Mouse (Mus musculus) liver, postnatal 0 days (tissue): ENCODE results near the gene Pde10a. TPM values are rescaled to one million over a fixed set of nuclear protein-coding genes. Genes with fewer than 3 reads are reported as not detected.

Experiments used
- ATAC-seq: fragments of 200-750 bp; cut with Nextera tagmentation; 2 replicates; pipeline ENCODE4 v1.8.0; 2017; ENCODE audit warnings: mild to moderate bottlenecking, moderate library complexity
- DNase-seq: peaks from one replicate; pipeline ENCODE4 v3.0.0-alpha.2; 2016
- H3K27ac ChIP-seq: fragments of 300-500 bp; sonication (generic); 2 replicates; pipeline ENCODE4 v1.5.1; 2014; ENCODE audit warnings: antibody characterized with exemption, moderate library complexity, mild to moderate bottlenecking, low read depth
- H3K27me3 ChIP-seq: fragments of 300-500 bp; sonication (generic); 2 replicates; pipeline ENCODE4 v1.6.1; 2014; ENCODE audit warnings: low read length, control low read depth, mixed read lengths; ENCODE audit not compliant: insufficient read depth
- H3K36me3 ChIP-seq: fragments of 300-500 bp; sonication (generic); replicated peaks from 2 replicates; pipeline ENCODE4 v1.6.1; 2014; ENCODE audit warnings: mild to moderate bottlenecking, control low read depth, low read length, moderate library complexity, mixed read lengths; ENCODE audit not compliant: insufficient read depth
- H3K4me1 ChIP-seq: fragments of 300-500 bp; sonication (generic); 2 replicates; pipeline ENCODE4 v1.6.1; 2014; ENCODE audit warnings: antibody characterized with exemption, mild to moderate bottlenecking, control low read depth; ENCODE audit not compliant: insufficient read depth
- H3K4me2 ChIP-seq: fragments of 300-500 bp; sonication (generic); 2 replicates; pipeline ENCODE4 v1.6.1; 2014; ENCODE audit warnings: low read depth, mild to moderate bottlenecking, low read length, moderate library complexity, mixed read lengths
- H3K4me3 ChIP-seq: fragments of 300-500 bp; sonication (generic); 2 replicates; pipeline ENCODE4 v1.5.1; 2014; ENCODE audit warnings: low read depth, low read length
- H3K9ac ChIP-seq: fragments of 300-500 bp; sonication (generic); replicated peaks from 2 replicates; pipeline ENCODE4 v1.6.1; 2014; ENCODE audit warnings: mild to moderate bottlenecking, moderate library complexity
- H3K9me3 ChIP-seq: fragments of 300-500 bp; sonication (generic); 2 replicates; pipeline ENCODE4 v1.6.1; 2016; ENCODE audit warnings: mild to moderate bottlenecking, control low read depth, low read length, mixed read lengths
- CTCF ChIP-seq: sonication (generic); IDR thresholded peaks from 2 replicates; pipeline ENCODE4 v1.5.1; 2016; ENCODE audit warnings: antibody characterized with exemption, low read depth
- EP300 ChIP-seq: IDR thresholded peaks from 2 replicates; pipeline ENCODE4 v1.6.1; 2016; ENCODE audit warnings: antibody characterized with exemption, low read depth, mild to moderate bottlenecking
- whole genome bisulfite sequencing: fragments of 180-500 bp; shearing (Covaris S2); extraction: QIAGEN DNeasy Blood & Tissue Kit; methylation state at CpG from one replicate; pipeline ENCODE4 v1.1.7; 2014; ENCODE audit not compliant: insufficient replicate concordance; 5-methylcytosine and 5-hydroxymethylcytosine counted together
- polyA plus RNA-seq: library from polyadenylated mRNA; unstranded; fragments of >200 nt; fragmentation: Nextera tagmentation; extraction: Ambion mirVana; gene quantifications from 2 replicates; pipeline ENCODE4 v1.2.1, GENCODE M21; 2015

Pde10a gene
- polyA plus RNA-seq, 1 experiment from 2014 or later, result 0.90 TPM

DNA sequence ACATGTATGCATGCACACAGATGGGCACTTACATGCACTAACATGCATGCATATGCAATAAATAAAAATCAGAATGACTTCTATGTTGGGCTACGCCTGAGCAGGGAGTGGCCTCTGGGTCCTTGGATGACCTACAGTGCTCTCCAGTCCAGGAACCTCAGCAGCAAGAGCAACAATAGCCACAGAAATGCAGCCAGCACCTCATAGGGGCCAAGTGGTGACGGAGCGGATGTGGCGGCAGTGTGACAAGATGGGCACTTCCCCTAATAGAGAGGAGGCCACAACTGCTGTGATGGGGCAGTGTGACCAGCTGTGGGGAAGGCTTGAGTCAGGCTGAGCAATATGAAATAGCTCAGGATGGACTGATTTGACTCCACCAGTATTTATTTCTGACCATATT lies 109.3 kb downstream of the Pde10a start:
- ATAC-seq (no peak), DNase-seq (no peak)
- H3K9ac ChIP-seq, result no peak overlapping the region
- H3K9me3 ChIP-seq, result no peaks in the 10 kb centered on the region
- H3K4me2 ChIP-seq, result no peak overlapping the region
- no peak overlapping the region for H3K4me3 ChIP-seq
- no peak overlapping the region for H3K27ac ChIP-seq
- 73% methylated on average over 4 of the region's 4 CpGs for WGBS
- no peaks in the 10 kb centered on the region for H3K36me3 ChIP-seq
- no peaks in the 10 kb centered on the region for H3K27me3 ChIP-seq
- H3K4me1 ChIP-seq, result no peaks in the 10 kb centered on the region
- TF ChIP-seq EP300 (no peak), CTCF (no peak)

DNA sequence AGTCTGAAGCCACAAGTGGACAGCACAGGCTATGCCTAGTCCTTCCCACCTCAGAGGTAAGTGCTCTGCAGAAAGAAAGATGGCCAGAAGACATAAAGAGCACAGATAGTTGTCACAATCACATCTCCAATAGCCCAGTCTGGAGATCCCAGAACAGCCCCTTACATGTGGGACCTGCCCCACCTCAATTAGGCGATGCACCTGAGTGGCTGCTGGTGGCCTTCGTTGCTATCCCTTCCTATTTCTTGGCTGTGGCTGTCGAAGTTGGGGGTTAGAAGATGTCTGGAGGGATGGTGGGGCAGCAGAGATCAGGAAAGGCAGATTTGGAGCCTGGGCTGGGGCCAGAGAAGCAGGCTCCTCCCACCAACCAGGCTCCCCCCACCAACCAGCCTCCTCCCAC lies 111.1 kb downstream of the Pde10a start:
- no peaks in the 10 kb centered on the region for H3K36me3 ChIP-seq
- 59% methylated on average over 3 of the region's 3 CpGs for WGBS
- no peak overlapping the region for H3K4me3 ChIP-seq
- H3K4me1 ChIP-seq, result no peaks in the 10 kb centered on the region
- TF ChIP-seq EP300 (no peak), CTCF (no peak)
- ATAC-seq (no peak), DNase-seq (no peak)
- H3K27ac ChIP-seq, result no peak overlapping the region
- H3K9ac ChIP-seq, result no peak overlapping the region
- no peaks in the 10 kb centered on the region for H3K27me3 ChIP-seq
- H3K4me2 ChIP-seq, result no peak overlapping the region
- H3K9me3 ChIP-seq, result no peaks in the 10 kb centered on the region

DNA sequence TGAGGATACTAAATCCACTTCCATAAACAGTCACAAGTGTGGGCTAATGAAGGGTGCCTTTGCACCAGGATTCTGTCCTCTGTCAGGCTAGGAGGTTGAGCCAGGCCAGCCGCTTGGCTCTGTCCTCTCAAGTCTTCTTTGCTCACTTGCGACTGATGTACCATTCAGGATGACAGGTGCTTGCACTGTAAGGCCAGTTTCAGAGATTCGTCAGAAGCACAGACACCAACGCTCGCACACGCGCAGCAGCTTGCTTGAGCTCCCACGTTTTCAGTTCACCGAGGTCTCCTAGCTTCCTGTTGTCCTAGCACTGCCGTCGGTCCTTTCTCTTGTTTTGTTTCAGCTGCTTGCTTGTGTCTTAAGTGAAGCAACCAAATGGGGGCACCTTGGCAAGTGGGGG lies 111.5 kb downstream of the Pde10a start:
- 63% methylated on average over 11 of the region's 11 CpGs for WGBS
- Histone ChIP-seq H3K9me3 (no peaks in the 10 kb centered on the region), H3K9ac (no peak overlapping the region), H3K36me3 (no peaks in the 10 kb centered on the region), H3K4me3 (no peak overlapping the region), H3K27ac (no peak overlapping the region), H3K4me1 (no peaks in the 10 kb centered on the region), H3K27me3 (no peaks in the 10 kb centered on the region), H3K4me2 (no peak overlapping the region)
- TF ChIP-seq CTCF (no peak), EP300 (no peak)
- DNase-seq (no peak), ATAC-seq (no peak)

DNA sequence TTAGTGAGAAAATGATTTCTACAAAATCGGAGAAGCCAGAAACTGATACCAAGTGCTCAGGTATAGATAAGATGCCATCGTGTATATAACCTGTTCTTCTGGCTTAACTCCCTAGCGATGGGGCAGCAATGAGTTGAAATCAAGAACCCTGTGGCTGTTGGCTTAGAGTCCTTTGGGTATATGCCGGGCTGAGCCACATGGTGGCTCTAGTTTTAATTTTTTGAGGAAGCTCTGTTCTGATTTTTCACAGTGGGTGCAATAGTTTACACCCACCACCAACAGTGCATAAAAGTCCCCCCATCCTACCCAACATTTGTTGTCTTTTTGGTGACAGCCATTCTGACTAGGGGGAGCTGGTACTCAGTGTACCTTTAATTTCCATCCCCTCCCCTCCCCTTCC lies 112.0 kb downstream of the Pde10a start:
- ATAC-seq (no peak), DNase-seq (no peak)
- no peaks in the 10 kb centered on the region for H3K4me1 ChIP-seq
- no peak overlapping the region for H3K9ac ChIP-seq
- H3K9me3 ChIP-seq, result no peaks in the 10 kb centered on the region
- TF ChIP-seq EP300 (no peak), CTCF (no peak)
- H3K27ac ChIP-seq, result no peak overlapping the region
- no peak overlapping the region for H3K4me2 ChIP-seq
- no peaks in the 10 kb centered on the region for H3K27me3 ChIP-seq
- WGBS, result 67% methylated on average over 4 of the region's 4 CpGs
- no peaks in the 10 kb centered on the region for H3K36me3 ChIP-seq
- H3K4me3 ChIP-seq, result no peak overlapping the region

DNA sequence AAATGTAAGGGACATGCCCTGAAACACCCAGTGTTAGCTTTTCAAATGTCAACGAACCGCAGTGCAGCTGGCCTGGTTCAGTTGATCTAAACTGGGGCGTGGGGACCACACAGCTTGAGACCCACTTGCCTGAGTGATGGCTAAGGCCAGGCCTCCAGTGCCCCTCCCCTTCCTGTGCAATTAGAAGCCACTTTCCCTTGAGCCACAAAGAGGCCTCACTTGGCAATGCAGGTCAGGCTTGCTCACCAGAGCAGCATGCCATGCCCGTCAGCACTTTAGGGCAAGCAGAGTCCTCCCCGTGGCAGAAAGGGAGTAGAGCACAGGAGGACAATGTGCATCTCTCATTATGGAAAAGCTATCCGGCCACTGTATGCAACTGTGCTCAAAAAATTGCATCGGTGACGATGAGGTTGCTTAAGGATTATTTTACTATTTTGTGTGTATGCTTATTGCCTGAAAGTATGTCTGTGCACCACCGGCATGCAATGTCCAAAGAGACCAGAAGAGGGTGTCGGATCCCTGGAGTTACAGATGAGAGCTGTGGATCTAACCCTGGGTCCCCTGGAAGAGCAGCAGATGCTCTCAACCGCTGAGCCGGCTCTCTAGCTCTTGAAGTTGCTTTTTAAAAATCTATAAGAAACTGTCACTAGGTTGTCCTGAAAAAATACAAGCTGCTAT lies 114.7 kb downstream of the Pde10a start:
- ATAC-seq (no peak), DNase-seq (no peak)
- H3K4me2 ChIP-seq, result no peak overlapping the region
- H3K9me3 ChIP-seq, result no peaks in the 10 kb centered on the region
- H3K27me3 ChIP-seq, result no peaks in the 10 kb centered on the region
- no peak overlapping the region for H3K27ac ChIP-seq
- 74% methylated on average over 12 of the region's 12 CpGs for WGBS
- no peak overlapping the region for H3K9ac ChIP-seq
- H3K36me3 ChIP-seq, result no peaks in the 10 kb centered on the region
- no peak for TF ChIP-seq EP300
- TF ChIP-seq CTCF, result no peak
- H3K4me1 ChIP-seq, result no peaks in the 10 kb centered on the region
- no peak overlapping the region for H3K4me3 ChIP-seq

DNA sequence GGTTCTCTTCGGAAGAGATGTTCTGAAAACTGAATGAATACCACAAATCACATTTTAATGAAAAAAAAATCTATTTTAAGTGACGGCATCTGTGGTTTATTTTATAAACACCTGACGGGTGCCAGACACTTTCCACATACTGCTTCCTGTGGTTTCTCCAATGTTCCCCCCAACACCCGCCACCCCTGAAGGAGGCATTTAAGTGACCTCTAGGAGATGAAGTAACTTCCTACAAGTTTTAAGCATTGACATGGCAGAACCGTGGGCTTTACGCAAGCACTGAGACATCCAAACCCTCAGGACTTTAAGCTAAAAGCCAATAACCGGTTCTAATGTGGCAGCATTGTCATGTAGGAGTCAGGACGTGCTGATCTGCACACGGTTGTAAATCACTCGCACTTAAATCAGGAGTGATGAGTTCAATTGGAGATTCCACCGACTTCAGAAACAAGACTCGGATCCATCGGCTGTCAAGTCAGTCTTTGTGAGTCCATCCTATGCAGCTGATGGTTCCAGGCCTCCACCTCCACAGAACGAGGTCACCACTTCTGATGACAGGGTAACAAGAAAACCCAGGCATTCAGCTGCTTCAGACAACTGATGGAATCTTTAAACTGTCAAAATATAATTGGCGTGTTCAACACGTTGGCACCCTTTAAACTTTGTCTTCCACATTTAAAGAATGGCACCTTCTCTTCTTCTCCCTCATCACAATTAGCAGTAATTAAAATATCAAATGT lies 115.7 kb downstream of the Pde10a start:
- Histone ChIP-seq H3K27me3 (no peaks in the 10 kb centered on the region), H3K27ac (no peak overlapping the region), H3K9me3 (no peaks in the 10 kb centered on the region), H3K4me3 (no peak overlapping the region), H3K4me2 (no peak overlapping the region), H3K36me3 (no peaks in the 10 kb centered on the region), H3K9ac (no peak overlapping the region), H3K4me1 (no peaks in the 10 kb centered on the region)
- no peak for TF ChIP-seq EP300
- no peak for TF ChIP-seq CTCF
- DNase-seq, result no peak
- WGBS, result 56% methylated on average over 16 of the region's 16 CpGs
- ATAC-seq, result no peak
